Mouse (Mus musculus): Measurements from ENCODE around the gene Arid5b.

Gene Arid5b

GRCm38 (mm10) chr10:68193561-68193960, 85.0 kb downstream of the Arid5b start:
- no peak for DNase-seq (ENCODE audit: low spot score)

- no peak for DNase-seq (ENCODE audit: low spot score)
Measured at GRCm38 (mm10) chr10:68192824-68193255, 85.7 kb downstream of the Arid5b start.

GRCm38 (mm10) chr10:68191691-68192380, 86.7 kb downstream of the Arid5b start:
- DNase-seq (ENCODE audit: low spot score): peak; percentile 42

GRCm38 (mm10) chr10:68191146-68191545, 87.4 kb downstream of the Arid5b start:
- no peak for DNase-seq (ENCODE audit: low spot score)

GRCm38 (mm10) chr10:68189847-68190246, 88.7 kb downstream of the Arid5b start:
- no peak for DNase-seq (ENCODE audit: low spot score)

GRCm38 (mm10) chr10:68183096-68183495, 95.4 kb downstream of the Arid5b start:
- DNase-seq (ENCODE audit: low spot score): no peak

- no peak for DNase-seq (ENCODE audit: low spot score)
Measured at GRCm38 (mm10) chr10:68182266-68182665, 96.3 kb downstream of the Arid5b start.

GRCm38 (mm10) chr10:68181156-68181555, 97.4 kb downstream of the Arid5b start:
- DNase-seq (ENCODE audit: low spot score): no peak

GRCm38 (mm10) chr10:68180721-68181120, 97.8 kb downstream of the Arid5b start:
- no peak for DNase-seq (ENCODE audit: low spot score)

GRCm38 (mm10) chr10:68180151-68180550, 98.4 kb downstream of the Arid5b start:
- DNase-seq (ENCODE audit: low spot score): no peak

- DNase-seq (ENCODE audit: low spot score): no peak
Measured at GRCm38 (mm10) chr10:68179741-68180140, 98.8 kb downstream of the Arid5b start.

GRCm38 (mm10) chr10:68179339-68179738, 99.2 kb downstream of the Arid5b start:
- DNase-seq (ENCODE audit: low spot score): no peak

- DNase-seq (ENCODE audit: low spot score): no peak
Measured at GRCm38 (mm10) chr10:68177697-68178485, 100.6 kb downstream of the Arid5b start.

GRCm38 (mm10) chr10:68175811-68176210, 102.7 kb downstream of the Arid5b start:
- DNase-seq (ENCODE audit: low spot score): no peak

- no peak for DNase-seq (ENCODE audit: low spot score)
Measured at GRCm38 (mm10) chr10:68173634-68174033, 104.9 kb downstream of the Arid5b start.

- DNase-seq (ENCODE audit: low spot score): no peak
Measured at GRCm38 (mm10) chr10:68172906-68173305, 105.6 kb downstream of the Arid5b start.

GRCm38 (mm10) chr10:68171974-68172373, 106.6 kb downstream of the Arid5b start:
- no peak for DNase-seq (ENCODE audit: low spot score)

- DNase-seq (ENCODE audit: low spot score): no peak
Measured at GRCm38 (mm10) chr10:68168613-68169012, 109.9 kb downstream of the Arid5b start.

- no peak for DNase-seq (ENCODE audit: low spot score)
Measured at GRCm38 (mm10) chr10:68168141-68168540, 110.4 kb downstream of the Arid5b start.

GRCm38 (mm10) chr10:68167118-68167517, 111.4 kb downstream of the Arid5b start:
- DNase-seq (ENCODE audit: low spot score): no peak

- DNase-seq (ENCODE audit: low spot score): no peak
Measured at GRCm38 (mm10) chr10:68166695-68167086, 111.8 kb downstream of the Arid5b start.

- no peak for DNase-seq (ENCODE audit: low spot score)
Measured at GRCm38 (mm10) chr10:68165709-68166694, 112.5 kb downstream of the Arid5b start.

Measured in ovary, postnatal 14 days (tissue).